Mouse (Mus musculus) testis, adult 2 months (tissue): ENCODE measurements around the gene Fhad1. TPM values are rescaled to one million over a fixed set of nuclear protein-coding genes. Genes with fewer than 3 reads are reported as not detected.
A peak's percentile ranks its signal among the peaks of the same experiment; 100 is the strongest.

ENCODE experiments used
- H3K27ac ChIP-seq: fragments of 200-500 bp; 2 replicates; pipeline ENCODE4 v1.5.1; 2012; ENCODE audit warnings: low read depth, low read length; ENCODE audit not compliant: control insufficient read depth, insufficient read depth
- H3K27me3 ChIP-seq: fragments of 200-500 bp; 2 replicates; pipeline ENCODE4 v1.6.1; 2012; ENCODE audit warnings: mild to moderate bottlenecking, low read length, moderate library complexity; ENCODE audit not compliant: control insufficient read depth, insufficient read depth
- H3K36me3 ChIP-seq: fragments of 200-500 bp; 2 replicates; pipeline ENCODE4 v1.6.1; 2012; ENCODE audit warnings: mild to moderate bottlenecking, low read length; ENCODE audit not compliant: control insufficient read depth, insufficient read depth
- H3K4me1 ChIP-seq: fragments of 200-500 bp; 2 replicates; pipeline ENCODE4 v1.6.1; 2012; ENCODE audit warnings: low read length; ENCODE audit not compliant: control insufficient read depth, insufficient read depth
- H3K4me3 ChIP-seq: fragments of 200-500 bp; 2 replicates; pipeline ENCODE4 v1.5.1; 2012; ENCODE audit warnings: low read depth, mild to moderate bottlenecking, low read length, moderate library complexity, mixed read lengths; ENCODE audit not compliant: control insufficient read depth
- CTCF ChIP-seq: fragments of 200-500 bp; IDR thresholded peaks from 2 replicates; pipeline ENCODE4 v1.5.1; 2012; ENCODE audit warnings: low read depth, mild to moderate bottlenecking, inconsistent platforms, low read length, moderate library complexity; ENCODE audit not compliant: control insufficient read depth, insufficient read depth, insufficient replicate concordance
- POLR2A ChIP-seq: fragments of 200-500 bp; IDR thresholded peaks from 2 replicates; pipeline ENCODE4 v1.6.1; 2012; ENCODE audit warnings: low read depth, mild to moderate bottlenecking, inconsistent platforms, low read length, moderate library complexity; ENCODE audit not compliant: control insufficient read depth
- polyA plus RNA-seq: library from polyadenylated mRNA; depleted of rRNA; stranded (reverse); fragments of >200 nt; gene quantifications from 2 replicates; pipeline ENCODE4 v1.2.3, GENCODE M21; 2012

The Fhad1 gene
- polyA plus RNA-seq, 1 experiment = 186 TPM

- no peaks in the 10 kb centered on the region for H3K36me3 ChIP-seq
- H3K27ac ChIP-seq = no peak overlapping the region
- H3K4me3 ChIP-seq = no peak overlapping the region
- peaks cover 9% of the 10 kb centered on the region for H3K4me1 ChIP-seq
- H3K27me3 ChIP-seq = no peaks in the 10 kb centered on the region
- TF ChIP-seq CTCF = no peak
- no peak for TF ChIP-seq POLR2A
Measured at GRCm38 (mm10) chr4:142028533-142028932, 13.7 kb upstream of the Fhad1 start.

GRCm38 (mm10) chr4:142026965-142027364 lies 12.1 kb upstream of the Fhad1 start:
- Histone ChIP-seq H3K27ac (no peak overlapping the region), H3K4me1 (peaks cover 9% of the 10 kb centered on the region), H3K4me3 (no peak overlapping the region), H3K36me3 (no peaks in the 10 kb centered on the region), H3K27me3 (no peaks in the 10 kb centered on the region)
- TF ChIP-seq CTCF = no peak
- TF ChIP-seq POLR2A = no peak

GRCm38 (mm10) chr4:142024536-142024935 lies 9.7 kb upstream of the Fhad1 start:
- Histone ChIP-seq H3K36me3 (no peaks in the 10 kb centered on the region), H3K4me3 (no peak overlapping the region), H3K27ac (no peak overlapping the region), H3K4me1 (peaks cover 3% of the 10 kb centered on the region), H3K27me3 (no peaks in the 10 kb centered on the region)
- TF ChIP-seq CTCF = no peak
- TF ChIP-seq POLR2A = no peak

- TF ChIP-seq POLR2A = no peak
- TF ChIP-seq CTCF = no peak
- Histone ChIP-seq H3K27ac (no peak overlapping the region), H3K4me1 (peaks cover 4% of the 10 kb centered on the region), H3K27me3 (no peaks in the 10 kb centered on the region), H3K4me3 (no peak overlapping the region), H3K36me3 (no peaks in the 10 kb centered on the region)
Measured at GRCm38 (mm10) chr4:142023166-142023565, 8.3 kb upstream of the Fhad1 start.

GRCm38 (mm10) chr4:142017686-142018085 lies 2.8 kb upstream of the Fhad1 start:
- TF ChIP-seq POLR2A (0 out of 2 replicates have a peak, but pooled peaks have one; percentile 4), CTCF (no peak)
- H3K27me3 ChIP-seq = no peaks in the 10 kb centered on the region
- H3K4me1 ChIP-seq = peaks cover 24% of the 10 kb centered on the region
- H3K27ac ChIP-seq = no peak overlapping the region
- peak overlapping the region; percentile 73 for H3K4me3 ChIP-seq
- no peaks in the 10 kb centered on the region for H3K36me3 ChIP-seq

GRCm38 (mm10) chr4:142011236-142011635 lies 3.6 kb downstream of the Fhad1 start:
- Histone ChIP-seq H3K4me1 (peaks cover 8% of the 10 kb centered on the region), H3K36me3 (no peaks in the 10 kb centered on the region), H3K4me3 (no peak overlapping the region), H3K27me3 (no peaks in the 10 kb centered on the region), H3K27ac (no peak overlapping the region)
- TF ChIP-seq POLR2A (no peak), CTCF (no peak)

GRCm38 (mm10) chr4:142010441-142010840 lies 4.4 kb downstream of the Fhad1 start:
- H3K4me3 ChIP-seq = no peak overlapping the region
- no peak overlapping the region for H3K27ac ChIP-seq
- TF ChIP-seq CTCF (no peak), POLR2A (no peak)
- no peaks in the 10 kb centered on the region for H3K27me3 ChIP-seq
- H3K36me3 ChIP-seq = no peaks in the 10 kb centered on the region
- H3K4me1 ChIP-seq = peaks cover 4% of the 10 kb centered on the region

GRCm38 (mm10) chr4:142008206-142008605 lies 6.7 kb downstream of the Fhad1 start:
- Histone ChIP-seq H3K36me3 (no peaks in the 10 kb centered on the region), H3K27me3 (no peaks in the 10 kb centered on the region), H3K4me3 (no peak overlapping the region), H3K4me1 (no peaks in the 10 kb centered on the region), H3K27ac (no peak overlapping the region)
- TF ChIP-seq CTCF (no peak), POLR2A (no peak)
